Mouse (Mus musculus) heart, postnatal 0 days (tissue): ENCODE results near the gene Wfdc13. TPM values are rescaled to one million over a fixed set of nuclear protein-coding genes. Genes with fewer than 3 reads are reported as not detected.

Source experiments
- ATAC-seq: fragments of 200-750 bp; cut with Nextera tagmentation; 2 replicates; pipeline ENCODE4 v1.8.0; 2017; ENCODE audit warnings: low read depth, moderate number of reproducible peaks, moderate library complexity; ENCODE audit not compliant: insufficient read depth
- DNase-seq: peaks from one replicate; pipeline ENCODE4 v3.0.0-alpha.2; 2016; ENCODE audit warnings: low spot score
- H3K27ac ChIP-seq: fragments of 300-500 bp; sonication (generic); 2 replicates; pipeline ENCODE4 v1.5.1; 2014; ENCODE audit warnings: low read depth, mild to moderate bottlenecking
- H3K27me3 ChIP-seq: fragments of 300-500 bp; sonication (generic); 2 replicates; pipeline ENCODE4 v1.6.1; 2014; ENCODE audit warnings: low read length, mixed read lengths; ENCODE audit not compliant: control insufficient read depth, insufficient read depth
- H3K36me3 ChIP-seq: fragments of 300-500 bp; sonication (generic); replicated peaks from 2 replicates; pipeline ENCODE4 v1.6.1; 2014; ENCODE audit warnings: low read length, mixed read lengths; ENCODE audit not compliant: control insufficient read depth, insufficient read depth
- H3K4me1 ChIP-seq: fragments of 300-500 bp; sonication (generic); 2 replicates; pipeline ENCODE4 v1.6.1; 2014; ENCODE audit warnings: antibody characterized with exemption; ENCODE audit not compliant: control insufficient read depth, insufficient read depth
- H3K4me2 ChIP-seq: fragments of 300-500 bp; sonication (generic); 2 replicates; pipeline ENCODE4 v1.6.1; 2014; ENCODE audit warnings: low read depth, mild to moderate bottlenecking, low read length, moderate library complexity
- H3K4me3 ChIP-seq: fragments of 300-500 bp; sonication (generic); 2 replicates; pipeline ENCODE4 v1.5.1; 2014; ENCODE audit warnings: low read depth, low read length
- H3K9ac ChIP-seq: fragments of 300-500 bp; sonication (generic); replicated peaks from 2 replicates; pipeline ENCODE4 v1.6.1; 2014; ENCODE audit warnings: low read depth, low read length, mixed read lengths
- H3K9me3 ChIP-seq: fragments of 300-500 bp; sonication (generic); replicated peaks from 2 replicates; pipeline ENCODE4 v1.6.1; 2016; ENCODE audit warnings: low read length; ENCODE audit not compliant: control insufficient read depth
- CTCF ChIP-seq: IDR thresholded peaks from 2 replicates; pipeline ENCODE4 v1.5.1; 2016; ENCODE audit warnings: antibody characterized with exemption, control low read depth, low read depth
- EP300 ChIP-seq: IDR thresholded peaks from 2 replicates; pipeline ENCODE4 v1.6.1; 2016; ENCODE audit warnings: antibody characterized with exemption, low read depth
- WGBS: fragments of 180-500 bp; shearing (Covaris S2); extraction: QIAGEN DNeasy Blood & Tissue Kit; methylation state at CpG from one replicate; pipeline ENCODE4 v1.1.7; 2014; 5-methylcytosine and 5-hydroxymethylcytosine counted together
- polyA plus RNA-seq: library from polyadenylated mRNA; unstranded; fragments of >200 nt; fragmentation: Nextera tagmentation; extraction: Ambion mirVana; gene quantifications from 2 replicates; pipeline ENCODE4 v1.2.1, GENCODE M21; 2015
- total RNA-seq: library from RNA; depleted of rRNA; stranded (reverse); fragments of >200 nt; gene quantifications from 2 replicates; pipeline ENCODE4 v1.2.3, GENCODE M21; 2014; ENCODE audit warnings: low replicate concordance

Wfdc13 gene
- total and polyA plus RNA-seq, 2 experiments from 2014 or later, result not detected

GRCm38 (mm10) chr2:164676103-164676502 lies 8.8 kb upstream of the Wfdc13 start:
- no peak overlapping the region for H3K9ac ChIP-seq
- TF ChIP-seq CTCF (no peak), EP300 (no peak)
- no peak for DNase-seq
- 78% methylated on average over 7 of the region's 7 CpGs for WGBS
- H3K4me1 ChIP-seq, result no peaks in the 10 kb centered on the region
- H3K36me3 ChIP-seq, result no peaks in the 10 kb centered on the region
- H3K4me2 ChIP-seq, result no peak overlapping the region
- peaks cover 4% of the 10 kb centered on the region; the same call in 1 of the 2 replicates for H3K9me3 ChIP-seq
- no peak overlapping the region for H3K4me3 ChIP-seq
- no peak overlapping the region for H3K27ac ChIP-seq
- no peak for ATAC-seq
- no peaks in the 10 kb centered on the region for H3K27me3 ChIP-seq

GRCm38 (mm10) chr2:164676916-164677685 lies 7.8 kb upstream of the Wfdc13 start:
- Histone ChIP-seq H3K9me3 (peaks cover 4% of the 10 kb centered on the region; the same call in 1 of the 2 replicates), H3K4me2 (no peak overlapping the region), H3K4me3 (no peak overlapping the region), H3K27ac (no peak overlapping the region), H3K9ac (no peak overlapping the region), H3K36me3 (no peaks in the 10 kb centered on the region), H3K4me1 (no peaks in the 10 kb centered on the region), H3K27me3 (no peaks in the 10 kb centered on the region)
- 68% methylated on average over 16 of the region's 16 CpGs for WGBS
- TF ChIP-seq CTCF (no peak), EP300 (no peak)
- ATAC-seq (no peak), DNase-seq (no peak)

- ATAC-seq, result peak; percentile 87
- 21% methylated on average over 19 of the region's 19 CpGs for WGBS
- Histone ChIP-seq H3K36me3 (no peaks in the 10 kb centered on the region), H3K27me3 (no peaks in the 10 kb centered on the region), H3K9ac (no peak overlapping the region), H3K4me3 (peak overlapping the region; percentile 32), H3K27ac (no peak overlapping the region), H3K4me2 (peak overlapping the region; percentile 57), H3K4me1 (no peaks in the 10 kb centered on the region), H3K9me3 (peaks cover 4% of the 10 kb centered on the region; the same call in 1 of the 2 replicates)
- DNase-seq, result peak; percentile 83
- TF ChIP-seq CTCF (peak; percentile 80), EP300 (no peak)
Observed at GRCm38 (mm10) chr2:164678848-164679625, 5.9 kb upstream of the Wfdc13 start.

GRCm38 (mm10) chr2:164679906-164680305 lies 5.0 kb upstream of the Wfdc13 start:
- Histone ChIP-seq H3K4me1 (no peaks in the 10 kb centered on the region), H3K27ac (no peak overlapping the region), H3K4me3 (no peak overlapping the region), H3K4me2 (no peak overlapping the region), H3K9me3 (peaks cover 4% of the 10 kb centered on the region; the same call in 1 of the 2 replicates), H3K9ac (no peak overlapping the region), H3K27me3 (no peaks in the 10 kb centered on the region), H3K36me3 (no peaks in the 10 kb centered on the region)
- DNase-seq (no peak), ATAC-seq (no peak)
- TF ChIP-seq EP300 (no peak), CTCF (no peak)
- WGBS, result 60% methylated on average over 3 of the region's 3 CpGs

GRCm38 (mm10) chr2:164698201-164698600 lies 13.3 kb downstream of the Wfdc13 start, which contains the start of gene Spint4:
Gene Spint4, plus strand, starts transcription at chr2:164698501.
- H3K4me2 ChIP-seq, result no peak within 1 kb of the TSS
- H3K9ac ChIP-seq, result no peak within 1 kb of the TSS
- H3K9me3 ChIP-seq, result no peaks in the 10 kb centered on the region
- H3K36me3 ChIP-seq, result no peaks in the 10 kb centered on the region
- DNase-seq (no peak), ATAC-seq (no peak)
- H3K4me1 ChIP-seq, result no peaks in the 10 kb centered on the region
- H3K27ac ChIP-seq, result no peak within 1 kb of the TSS
- no peak within 1 kb of the TSS for H3K4me3 ChIP-seq
- 69% methylated on average over 4 of the region's 4 CpGs for WGBS
- 0 out of 2 replicates have a peak, but pooled peaks cover 3% of the 10 kb centered on the region for H3K27me3 ChIP-seq
- no peak for TF ChIP-seq EP300
- no peak for TF ChIP-seq CTCF
